Mouse (Mus musculus): ENCODE data around the gene Sik2.

Sik2 gene

GRCm38 (mm10) chr9:50865803-50866202 is 143.1 kb downstream of the Sik2 start:
- no peak for DNase-seq (ENCODE audit: low spot score)

DNA sequence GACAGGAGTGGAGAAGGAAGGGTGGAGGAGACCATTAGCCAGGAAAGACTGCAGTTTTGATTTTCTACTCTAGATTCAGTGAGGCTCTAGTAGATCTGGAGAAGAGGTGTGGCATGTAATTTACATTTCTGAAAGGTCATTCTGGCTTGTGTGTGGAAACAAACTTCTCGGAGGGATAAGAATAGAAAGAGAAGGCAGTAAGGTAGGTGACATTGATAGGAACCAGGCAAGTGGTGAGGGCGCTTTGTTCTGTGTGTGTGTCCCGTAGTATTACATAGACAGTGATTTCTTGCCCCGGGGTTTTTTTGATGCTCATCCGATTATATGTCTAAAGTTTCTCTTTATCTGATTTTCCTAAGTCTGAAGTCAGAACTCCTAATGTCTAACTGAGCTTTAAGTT is 144.0 kb downstream of the Sik2 start:
- DNase-seq (ENCODE audit: low spot score) = no peak

- DNase-seq (ENCODE audit: low spot score) = no peak
These were observed 145.0 kb downstream of the Sik2 start for GRCm38 (mm10) chr9:50863824-50864223.

DNA sequence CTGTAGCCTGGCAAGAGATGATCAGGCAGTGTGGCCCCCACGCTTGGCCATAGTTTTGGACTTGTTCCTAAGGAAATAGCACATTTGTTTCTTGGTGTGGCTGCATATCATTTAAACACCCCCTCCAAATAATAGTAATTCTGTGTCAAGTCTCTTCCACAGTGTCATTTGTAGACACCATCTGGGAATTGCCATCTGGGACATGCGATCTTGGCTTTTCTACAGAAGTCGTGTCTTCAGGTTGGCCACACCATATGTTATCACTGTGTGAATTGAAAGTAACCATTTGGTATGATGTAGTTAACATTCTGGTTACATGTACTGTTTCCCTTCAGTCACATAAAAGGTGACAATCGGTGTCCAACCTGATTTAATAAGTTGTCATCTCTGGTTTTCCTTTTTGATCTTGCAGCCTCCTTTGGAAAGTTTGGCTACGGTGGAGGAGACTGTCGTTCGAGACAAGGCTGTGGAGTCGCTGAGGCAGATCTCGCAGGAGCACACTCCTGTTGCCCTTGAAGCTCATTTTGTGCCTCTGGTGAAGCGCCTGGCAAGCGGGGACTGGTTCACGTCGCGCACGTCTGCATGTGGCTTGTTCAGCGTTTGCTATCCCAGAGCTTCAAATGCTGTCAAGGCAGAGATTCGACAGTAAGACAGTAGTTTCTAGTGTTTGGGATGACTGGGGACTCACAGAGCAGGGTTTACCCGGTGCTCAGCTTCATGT is 147.6 kb downstream of the Sik2 start:
- DNase-seq (ENCODE audit: low spot score) = no peak

- no peak for DNase-seq (ENCODE audit: low spot score)
These were observed 150.2 kb downstream of the Sik2 start for GRCm38 (mm10) chr9:50858681-50859080.

- DNase-seq (ENCODE audit: low spot score) = peak; percentile 18
These were observed 151.7 kb downstream of the Sik2 start for GRCm38 (mm10) chr9:50857082-50857641.

DNA sequence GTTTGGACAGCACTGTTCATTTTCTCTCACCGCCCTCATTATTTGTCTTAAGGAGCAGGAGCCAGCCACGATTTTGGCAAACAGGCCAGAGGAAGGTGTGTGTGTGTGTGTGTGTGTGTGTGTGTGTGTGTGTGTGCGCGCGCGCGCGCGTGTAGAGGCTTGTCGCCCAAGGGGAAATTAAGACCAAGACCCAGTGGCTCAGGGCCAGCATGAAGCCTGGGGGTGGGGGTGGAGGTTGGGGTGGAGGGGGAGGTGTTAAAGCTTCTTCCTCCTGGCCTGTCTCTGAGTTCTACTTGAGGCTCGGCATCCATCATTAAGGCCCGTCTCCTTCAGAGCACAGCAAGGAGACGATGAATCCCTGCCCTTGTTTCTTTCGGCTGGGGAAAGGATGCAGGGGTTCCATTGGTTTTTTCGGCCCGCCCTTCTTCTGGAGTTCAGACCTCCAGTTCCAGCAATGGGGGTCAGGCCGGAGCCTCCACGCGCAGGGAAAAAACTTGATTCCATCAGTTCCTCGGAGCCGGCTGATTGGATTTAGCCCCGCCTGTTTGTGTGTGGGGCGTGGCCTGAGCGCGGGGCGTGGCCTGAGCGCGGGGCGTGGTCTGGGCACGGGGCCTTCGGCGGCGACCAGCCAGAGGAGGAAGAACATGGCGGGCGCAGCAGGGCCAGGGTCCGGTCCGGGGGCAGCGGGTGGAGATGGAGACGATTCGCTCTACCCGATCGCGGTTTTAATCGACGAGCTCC is 152.4 kb downstream of the Sik2 start:
- DNase-seq (ENCODE audit: low spot score) = peak; percentile 88

- DNase-seq (ENCODE audit: low spot score) = no peak
These were observed 153.1 kb downstream of the Sik2 start for GRCm38 (mm10) chr9:50855780-50856179.

DNA sequence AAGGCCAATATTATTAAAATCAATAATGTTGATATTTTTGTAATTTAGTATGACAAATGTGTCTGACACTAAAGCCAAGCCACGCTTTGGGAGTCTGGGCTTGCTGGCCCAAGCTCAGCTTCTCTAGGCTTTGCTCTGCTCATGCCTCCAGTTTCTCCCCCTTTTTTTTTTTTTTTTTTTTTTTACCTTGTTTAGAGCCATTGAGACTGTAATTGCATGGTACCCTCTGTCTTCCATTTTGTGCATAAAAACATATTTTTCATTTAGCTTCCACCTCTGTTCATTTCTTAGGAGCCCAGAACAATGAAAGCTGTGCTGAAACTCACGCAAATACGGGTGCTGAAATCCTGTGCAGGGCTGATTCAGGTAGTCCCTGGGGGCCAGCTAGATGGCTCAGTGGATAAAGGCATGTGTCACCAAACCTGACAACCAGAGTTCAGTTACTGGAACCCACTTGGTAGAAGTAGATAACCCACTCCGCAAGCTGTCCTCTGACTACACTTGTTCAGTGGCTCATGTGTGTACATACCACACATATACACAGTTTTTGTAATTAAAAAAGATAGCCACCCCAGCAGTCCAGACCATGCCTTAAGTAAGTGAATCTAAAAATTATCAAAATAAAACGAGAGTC is 153.6 kb downstream of the Sik2 start:
- no peak for DNase-seq (ENCODE audit: low spot score)

DNA sequence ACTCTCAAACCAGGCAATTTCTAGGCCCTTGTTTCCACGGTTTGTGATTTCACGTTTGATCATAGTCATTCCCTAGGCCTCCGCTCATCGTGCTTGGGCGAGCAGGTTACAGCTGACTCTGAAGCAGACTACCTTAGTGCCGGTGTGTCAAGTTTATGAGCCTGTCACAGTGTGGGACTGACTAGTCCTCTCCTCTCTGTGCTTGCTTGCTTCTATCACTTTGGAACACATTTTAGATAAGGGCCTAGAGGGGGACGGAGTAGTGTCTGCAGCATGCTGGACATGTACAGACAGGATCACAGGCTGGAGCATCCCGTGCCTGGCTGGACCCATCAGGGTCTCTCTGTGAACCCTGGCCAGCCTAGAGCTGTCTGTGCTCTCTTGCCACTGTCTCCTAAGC is 154.5 kb downstream of the Sik2 start:
- DNase-seq (ENCODE audit: low spot score) = no peak

DNA sequence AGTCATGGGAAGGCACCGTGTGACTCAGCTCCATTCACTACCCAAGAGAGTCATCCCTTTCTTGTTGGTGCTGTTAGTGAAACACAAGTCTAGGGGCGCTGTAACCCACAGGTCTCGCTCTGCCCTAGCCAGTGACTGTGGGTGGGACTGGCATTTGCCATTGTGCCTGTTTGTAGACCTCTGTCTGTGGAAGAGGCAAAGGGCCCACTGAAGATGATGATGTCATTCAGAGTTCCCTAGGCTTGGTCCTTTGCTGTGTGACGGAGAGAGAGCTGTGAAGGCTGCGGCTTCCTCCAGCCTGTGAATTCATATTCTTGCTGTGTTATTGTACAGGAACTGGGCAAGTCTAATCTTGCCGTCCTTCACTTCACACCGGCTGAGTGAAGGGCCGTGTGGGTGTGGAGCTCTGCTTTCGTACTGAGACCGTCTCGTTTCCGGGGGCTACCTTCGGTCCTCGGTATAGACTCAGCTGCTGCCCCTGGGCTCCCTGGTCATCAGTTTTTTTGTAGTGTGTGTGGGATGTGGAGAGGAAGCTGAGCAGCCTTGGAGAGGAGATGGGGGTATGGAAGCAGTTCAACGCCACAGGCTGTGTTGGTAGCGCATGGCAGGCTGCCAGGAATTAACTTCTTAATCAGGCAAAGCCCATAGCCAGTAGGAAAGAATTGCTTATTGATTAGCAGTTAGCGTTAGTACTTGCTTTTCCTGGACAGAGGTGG is 156.1 kb downstream of the Sik2 start:
- DNase-seq (ENCODE audit: low spot score) = no peak

DNA sequence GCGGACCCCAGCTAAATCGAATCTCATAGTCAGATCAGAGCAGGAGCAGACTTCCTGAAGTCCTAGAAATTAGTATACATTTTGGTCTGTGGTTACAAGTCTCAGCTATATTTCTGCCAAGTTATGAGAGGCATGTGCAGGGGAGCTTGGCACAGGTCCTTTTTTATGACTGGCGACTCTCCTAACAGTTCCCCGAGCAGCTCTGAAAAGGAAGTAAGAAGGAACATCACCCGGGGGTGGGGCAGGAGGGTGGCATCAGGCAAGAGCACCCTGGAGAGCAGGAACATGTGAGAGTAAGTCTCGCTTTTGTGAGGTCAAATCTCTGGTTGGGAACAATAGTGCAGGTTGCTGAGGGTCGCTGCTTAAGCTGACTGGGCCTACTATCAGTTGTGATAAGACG is 158.2 kb downstream of the Sik2 start:
- no peak for DNase-seq (ENCODE audit: low spot score)

DNA sequence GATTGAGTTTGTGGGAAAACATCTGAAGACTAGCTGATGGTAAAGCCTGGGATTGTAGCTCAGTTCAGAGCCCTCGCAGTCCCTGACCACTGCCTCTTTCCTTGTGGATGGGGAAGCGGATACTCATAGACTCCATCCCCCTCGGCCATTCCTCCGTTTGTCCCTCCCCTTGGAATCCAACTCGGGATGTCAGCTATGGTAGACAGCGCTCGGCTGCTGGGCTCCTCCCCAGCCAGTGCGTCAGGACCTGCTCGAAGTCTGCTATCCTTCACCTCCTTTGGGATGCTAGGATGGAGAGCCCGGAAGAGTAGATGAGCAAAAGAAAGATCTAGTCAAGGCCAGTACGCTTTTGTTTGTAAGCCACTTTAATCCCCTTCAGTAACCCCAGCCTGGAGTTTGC is 158.6 kb downstream of the Sik2 start:
- no peak for DNase-seq (ENCODE audit: low spot score)

DNA sequence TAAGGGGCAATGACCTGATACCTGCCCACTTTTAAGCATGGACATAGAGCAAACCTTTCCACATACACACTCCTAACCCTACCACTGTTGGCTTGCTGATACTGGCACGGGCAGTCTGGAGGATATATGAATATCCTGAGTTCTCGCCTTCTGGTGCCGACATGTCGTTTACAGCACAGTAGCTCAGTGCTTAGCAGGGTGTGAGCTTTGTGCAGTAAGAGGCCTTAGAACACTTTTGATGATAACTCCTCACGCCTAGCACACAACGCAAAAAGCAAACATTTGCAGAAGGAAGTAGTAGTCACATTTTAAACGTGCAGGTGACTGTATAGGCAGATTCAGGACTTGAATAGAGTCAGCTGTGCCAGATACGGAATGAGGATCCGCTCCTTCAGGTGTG is 159.1 kb downstream of the Sik2 start:
- no peak for DNase-seq (ENCODE audit: low spot score)

GRCm38 (mm10) chr9:50849249-50849648 is 159.6 kb downstream of the Sik2 start:
- DNase-seq (ENCODE audit: low spot score) = peak; percentile 59

- no peak for DNase-seq (ENCODE audit: low spot score)
These were observed 160.1 kb downstream of the Sik2 start for GRCm38 (mm10) chr9:50848821-50849220.

DNA sequence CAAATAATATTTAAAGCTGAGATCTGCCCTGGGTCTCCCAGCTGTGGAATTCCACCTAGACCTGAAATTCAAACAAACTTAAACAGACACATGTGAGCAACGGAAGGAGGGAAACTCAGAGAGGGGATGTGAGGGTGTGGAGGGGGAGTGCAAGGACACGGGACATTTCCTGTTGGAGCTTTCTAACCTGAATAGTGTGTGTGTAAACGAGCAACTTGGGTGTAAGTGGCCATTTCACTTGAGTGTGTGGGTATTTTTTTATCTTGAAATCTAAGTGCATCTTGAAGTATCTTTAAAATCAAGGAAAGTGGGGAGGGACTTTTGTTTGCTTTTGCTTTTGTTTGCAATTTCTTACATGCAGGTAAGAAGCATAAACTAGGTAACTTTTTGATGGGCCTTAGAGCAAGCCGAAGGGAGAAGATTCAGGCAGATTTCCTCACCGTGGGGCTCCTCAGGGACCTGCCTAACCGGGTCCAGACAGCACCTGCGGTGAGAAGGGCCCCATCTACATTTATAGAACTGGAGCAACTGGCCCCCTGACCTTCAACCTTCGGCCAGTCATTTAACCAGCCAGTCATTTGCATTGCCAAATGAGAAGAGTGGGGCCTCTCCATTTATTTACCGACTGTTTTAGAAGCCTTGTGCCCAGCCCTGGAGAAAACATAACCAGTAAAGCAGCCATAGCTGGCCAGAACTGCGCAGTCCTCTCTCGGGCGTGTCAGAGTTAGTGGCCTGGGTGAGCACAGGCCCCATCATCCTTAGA is 161.1 kb downstream of the Sik2 start:
- DNase-seq (ENCODE audit: low spot score) = no peak

GRCm38 (mm10) chr9:50847133-50847532 is 161.7 kb downstream of the Sik2 start:
- no peak for DNase-seq (ENCODE audit: low spot score)

GRCm38 (mm10) chr9:50845547-50845946 is 163.3 kb downstream of the Sik2 start:
- no peak for DNase-seq (ENCODE audit: low spot score)

- DNase-seq (ENCODE audit: low spot score) = no peak
These were observed 163.8 kb downstream of the Sik2 start, which contains the start of gene Ppp2r1b for GRCm38 (mm10) chr9:50845081-50845480. Gene Ppp2r1b, plus strand, starts transcription at chr9:50845301.

All from ovary, adult 18-20 months (tissue).